11 mouse cellular contexts compared by ENCODE assay signal in the genomic region with DNA sequence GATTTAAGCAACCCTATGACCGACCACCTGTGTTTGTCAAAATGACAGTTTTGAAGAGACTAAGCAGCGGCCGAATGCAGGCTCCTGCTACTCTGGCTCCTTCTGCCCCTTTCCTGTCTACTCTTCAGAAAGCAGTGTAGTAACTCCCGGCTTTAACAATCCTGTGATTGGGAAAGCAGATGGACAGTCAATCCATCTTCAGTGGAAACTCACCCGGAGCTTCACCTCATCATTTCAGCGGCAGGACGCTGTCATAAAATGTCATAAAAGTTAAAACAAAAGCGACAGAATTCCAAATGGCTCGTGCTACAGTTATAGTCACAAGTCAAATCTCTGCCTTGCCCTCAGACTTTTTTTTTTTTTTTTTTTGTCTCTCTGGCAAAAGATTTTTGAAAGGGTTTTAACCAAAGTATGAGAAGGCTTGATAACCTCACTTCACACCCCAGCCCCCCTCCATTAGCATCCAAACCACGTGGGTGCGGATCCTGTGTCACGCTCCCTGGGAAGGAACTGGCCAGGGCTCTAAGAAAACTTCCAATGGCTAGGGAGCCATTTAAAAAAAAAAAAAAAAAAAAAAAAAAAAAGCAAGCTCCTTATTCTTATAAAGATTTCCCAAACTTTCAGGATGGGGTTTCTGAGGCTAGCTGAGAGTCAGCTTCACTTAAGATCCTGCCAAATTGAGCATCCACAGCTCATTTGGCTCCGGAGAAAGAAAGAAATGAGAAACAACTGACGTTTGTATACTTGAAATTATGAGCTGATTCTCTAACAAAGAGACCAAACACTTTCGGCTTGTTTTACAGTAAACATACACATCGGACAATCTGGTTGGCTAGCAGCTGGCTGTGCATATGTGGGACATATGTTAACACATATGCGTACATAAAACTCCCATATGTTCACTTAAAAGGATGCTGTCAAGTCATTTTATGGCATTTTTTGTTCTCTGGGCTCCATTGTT. TPM values are rescaled to one million over a fixed set of nuclear protein-coding genes. Genes with fewer than 3 reads are reported as not detected.
DNase-seq lines count a peak whose midpoint lies in the region; ATAC-seq lines count a peak whose summit lies in the region.
"Had no signal": no experiment of that assay in that cellular context is flagged by ENCODE, and none has a peak within 500 bp of the region (broad histone marks: within the 10 kb centered on the region; RNA-seq: fewer than 3 reads in every experiment).

No protein-coding gene starts in this region.

- no peak for DNase-seq in kidney, adult 11 months
- peak; percentile 47 for DNase-seq in brain, embryonic 18.5 days (ENCODE audit: low read depth, low spot score)
- DNase-seq in lung, postnatal 14 days, result peak; percentile 73
- DNase-seq in thymus, postnatal 36 days, result no peak
- DNase-seq: cerebellum, adult 18-20 months; heart, postnatal 36 days; thymus, adult 18-20 months had no signal

- H3K9me3 ChIP-seq in kidney, embryonic 16.5 days (ENCODE audit: low read length), result no peaks in the 10 kb centered on the region
- no peaks in the 10 kb centered on the region for H3K9me3 ChIP-seq in forebrain, embryonic 16.5 days (ENCODE audit: control insufficient read depth, low read length)

- no peaks in the 10 kb centered on the region for H3K27me3 ChIP-seq in kidney, embryonic 16.5 days (ENCODE audit: insufficient read depth, low read length)
- H3K27me3 ChIP-seq in forebrain, embryonic 16.5 days (replicated peaks; ENCODE audit: control insufficient read depth, insufficient read depth, low read length), result 0 out of 2 replicates have a peak, but pooled peaks cover 4% of the 10 kb centered on the region

- 41% methylated on average over 17 of the region's 17 CpGs for WGBS in kidney, embryonic 16.5 days
- WGBS in forebrain, embryonic 16.5 days, result 65% methylated on average over 17 of the region's 17 CpGs

- H3K4me2 ChIP-seq in kidney, embryonic 16.5 days (replicated peaks; ENCODE audit: low read depth, low read length), result 0 out of 2 replicates have a peak overlapping the region, but pooled peaks have one; percentile 10
- H3K4me2 ChIP-seq in forebrain, embryonic 16.5 days (ENCODE audit: low read length), result no peak overlapping the region

- no peak for ATAC-seq in kidney, embryonic 16.5 days (ENCODE audit: low FRiP score, low TSS enrichment)
- ATAC-seq in forebrain, embryonic 16.5 days, result peak; percentile 87
- no peak for ATAC-seq in inflammation-experienced regulatory T-cells, adult 6 months

- H3K9ac ChIP-seq in kidney, embryonic 16.5 days (replicated peaks; ENCODE audit: low read length), result no peak overlapping the region
- no peak overlapping the region for H3K9ac ChIP-seq in forebrain, embryonic 16.5 days (replicated peaks; ENCODE audit: low read depth, low read length)

- H3K4me1 ChIP-seq in kidney, embryonic 16.5 days (ENCODE audit: insufficient read depth, low read length), result no peaks in the 10 kb centered on the region
- H3K4me1 ChIP-seq in forebrain, embryonic 16.5 days (replicated peaks; ENCODE audit: control insufficient read depth, insufficient read depth, low read length), result no peaks in the 10 kb centered on the region

- H3K36me3 ChIP-seq in kidney, embryonic 16.5 days (ENCODE audit: insufficient read depth, low read length), result no peaks in the 10 kb centered on the region
- no peaks in the 10 kb centered on the region for H3K36me3 ChIP-seq in forebrain, embryonic 16.5 days (ENCODE audit: control insufficient read depth, insufficient read depth)

- H3K4me3 ChIP-seq in kidney, embryonic 16.5 days (ENCODE audit: low read length), result no peak overlapping the region
- H3K4me3 ChIP-seq in forebrain, embryonic 16.5 days (replicated peaks; ENCODE audit: low read length), result no peak overlapping the region
- H3K4me3 ChIP-seq: layer of hippocampus, adult 2 months had no signal

- H3K27ac ChIP-seq in kidney, embryonic 16.5 days (ENCODE audit: low read length), result no peak overlapping the region
- H3K27ac ChIP-seq in forebrain, embryonic 16.5 days (ENCODE audit: low read length), result no peak overlapping the region
- H3K27ac ChIP-seq: layer of hippocampus, adult 2 months had no signal

RNA-seq across cellular contexts. Expression of a gene that starts 40.4 kb away (rescaled TPM):
- 45.7 TPM in 2 replicates for polyA plus RNA-seq in kidney, embryonic 16.5 days (2015; fragmentation: Nextera tagmentation; extraction: Ambion mirVana)
- polyA plus RNA-seq in forebrain, embryonic 16.5 days (2015; fragmentation: Nextera tagmentation; extraction: Ambion mirVana), result 0.47 and 0.62 TPM in 2 replicates
- 1 to 10 TPM in 1 of 3 experiments, not detected in 2; 1.2 TPM for polyA plus RNA-seq in inflammation-experienced regulatory T-cells, adult 6 months (2017; shearing (Covaris generic))

Comparison
In these comparisons a context has a peak if more than half of its experiments do, and no peak if none do; other contexts are left out.
1. DNase-seq: peak in brain, embryonic 18.5 days (single experiment) and lung, postnatal 14 days (single experiment); none in kidney, adult 11 months (single experiment) and thymus, postnatal 36 days (0 of 2).
2. RNA of a gene that starts 40.4 kb away (polyA plus RNA-seq): 45.7 TPM in kidney, embryonic 16.5 days; 0.47 to 0.62 TPM in forebrain, embryonic 16.5 days and 1.2 TPM in inflammation-experienced regulatory T-cells, adult 6 months; every median in the first group is over 10 times any median in the second.